Mouse (Mus musculus): ENCODE results near the gene Dnm3. TPM values are rescaled to one million over a fixed set of nuclear protein-coding genes. Genes with fewer than 3 reads are reported as not detected.
A peak's percentile ranks its signal among the peaks of the same experiment; 100 is the strongest.

The Dnm3 gene
- total and polyA plus RNA-seq, 3 experiments: 1.5 to 7.8 (median 5.9) TPM

GRCm38 (mm10) chr1:162109437-162109813, 368.4 kb downstream of the Dnm3 start:
- no peak overlapping the region for H3K27ac ChIP-seq
- 55% methylated on average over 7 of the region's 7 CpGs for WGBS
- intact Hi-C loops (cut with DNase I): no loop called here
- TF ChIP-seq EP300 (IDR thresholded peaks at IDR 0.05; ENCODE audit: insufficient read depth, low read depth, low read length): no peak
- H3K4me1 ChIP-seq (ENCODE audit: control insufficient read depth, insufficient read depth, low read length): peaks cover 2% of the 10 kb centered on the region
- no peaks in the 10 kb centered on the region for H3K27me3 ChIP-seq (ENCODE audit: control insufficient read depth, insufficient read depth, low read length)
- no peak overlapping the region for H3K4me3 ChIP-seq
- no peaks in the 10 kb centered on the region for H3K79me2 ChIP-seq (replicated peaks; ENCODE audit: control insufficient read depth, insufficient read depth, low read length)
- peak in 1 of 2 experiments; percentile 29 for DNase-seq
- H3K9ac ChIP-seq (ENCODE audit: low read depth, low read length): no peak overlapping the region
- no peaks in the 10 kb centered on the region for H3K36me3 ChIP-seq (ENCODE audit: control insufficient read depth, insufficient read depth, low read length)

DNA sequence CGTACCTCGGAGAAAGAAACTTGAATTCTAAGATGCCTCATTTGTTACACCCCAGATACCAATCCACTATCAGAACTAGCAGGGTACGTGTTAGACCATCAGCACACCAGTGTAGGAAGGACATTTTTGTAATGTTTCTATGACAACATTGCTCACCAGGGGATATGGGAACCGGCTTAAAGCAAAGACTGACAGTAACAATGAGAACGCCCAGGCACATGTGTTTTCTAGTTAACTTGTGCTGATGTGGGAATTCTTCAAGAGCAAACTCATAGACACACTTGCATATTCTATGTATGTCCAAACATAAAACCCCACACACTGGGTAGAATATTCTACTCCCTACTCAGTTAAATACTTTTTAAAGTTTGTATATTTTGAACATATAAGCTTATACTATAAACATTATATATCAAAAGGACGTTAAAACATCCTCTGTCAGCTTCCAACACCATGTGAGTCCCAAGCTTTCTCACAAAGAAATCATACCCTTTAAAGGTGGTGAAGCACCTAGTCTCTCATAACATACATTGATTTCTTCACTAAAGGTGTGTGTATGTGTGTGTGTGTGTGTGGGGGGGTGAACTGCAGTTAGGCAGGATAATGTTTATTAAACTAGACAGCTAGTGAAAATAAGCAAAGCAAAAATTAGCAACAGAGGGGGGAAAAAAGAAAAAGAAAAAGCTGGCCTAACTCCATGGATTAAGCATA, 369.0 kb downstream of the Dnm3 start:
- Histone ChIP-seq H3K79me2 (replicated peaks; ENCODE audit: control insufficient read depth, insufficient read depth, low read length) (no peaks in the 10 kb centered on the region), H3K27ac (no peak overlapping the region), H3K4me1 (ENCODE audit: control insufficient read depth, insufficient read depth, low read length) (peaks cover 2% of the 10 kb centered on the region), H3K4me3 (no peak overlapping the region), H3K36me3 (ENCODE audit: control insufficient read depth, insufficient read depth, low read length) (no peaks in the 10 kb centered on the region), H3K9ac (ENCODE audit: low read depth, low read length) (no peak overlapping the region), H3K27me3 (ENCODE audit: control insufficient read depth, insufficient read depth, low read length) (no peaks in the 10 kb centered on the region)
- 67% methylated on average over 6 of the region's 6 CpGs for WGBS
- intact Hi-C loops (cut with DNase I): no loop called here
- DNase-seq: no peak
- TF ChIP-seq POLR2A (IDR thresholded peaks at IDR 0.05; ENCODE audit: insufficient read depth, low read depth, low read length) (no peak), CTCF (IDR thresholded peaks at IDR 0.05) (no peak), EP300 (IDR thresholded peaks at IDR 0.05; ENCODE audit: insufficient read depth, low read depth, low read length) (no peak)

- no peak overlapping the region for H3K4me3 ChIP-seq
- WGBS: 72% methylated on average over 7 of the region's 7 CpGs
- H3K27ac ChIP-seq: no peak overlapping the region
- H3K79me2 ChIP-seq (replicated peaks; ENCODE audit: control insufficient read depth, insufficient read depth, low read length): no peaks in the 10 kb centered on the region
- no peaks in the 10 kb centered on the region for H3K27me3 ChIP-seq (ENCODE audit: control insufficient read depth, insufficient read depth, low read length)
- H3K36me3 ChIP-seq (ENCODE audit: control insufficient read depth, insufficient read depth, low read length): no peaks in the 10 kb centered on the region
- TF ChIP-seq POLR2A (IDR thresholded peaks at IDR 0.05; ENCODE audit: insufficient read depth, low read depth, low read length): no peak
- TF ChIP-seq CTCF (IDR thresholded peaks at IDR 0.05): no peak
- no peak for TF ChIP-seq EP300 (IDR thresholded peaks at IDR 0.05; ENCODE audit: insufficient read depth, low read depth, low read length)
- peaks cover 2% of the 10 kb centered on the region for H3K4me1 ChIP-seq (ENCODE audit: control insufficient read depth, insufficient read depth, low read length)
- intact Hi-C loops (cut with DNase I): no loop called here
- no peak overlapping the region for H3K9ac ChIP-seq (ENCODE audit: low read depth, low read length)
- no peak for DNase-seq
Observed at GRCm38 (mm10) chr1:162108181-162108671, 369.6 kb downstream of the Dnm3 start.

DNA sequence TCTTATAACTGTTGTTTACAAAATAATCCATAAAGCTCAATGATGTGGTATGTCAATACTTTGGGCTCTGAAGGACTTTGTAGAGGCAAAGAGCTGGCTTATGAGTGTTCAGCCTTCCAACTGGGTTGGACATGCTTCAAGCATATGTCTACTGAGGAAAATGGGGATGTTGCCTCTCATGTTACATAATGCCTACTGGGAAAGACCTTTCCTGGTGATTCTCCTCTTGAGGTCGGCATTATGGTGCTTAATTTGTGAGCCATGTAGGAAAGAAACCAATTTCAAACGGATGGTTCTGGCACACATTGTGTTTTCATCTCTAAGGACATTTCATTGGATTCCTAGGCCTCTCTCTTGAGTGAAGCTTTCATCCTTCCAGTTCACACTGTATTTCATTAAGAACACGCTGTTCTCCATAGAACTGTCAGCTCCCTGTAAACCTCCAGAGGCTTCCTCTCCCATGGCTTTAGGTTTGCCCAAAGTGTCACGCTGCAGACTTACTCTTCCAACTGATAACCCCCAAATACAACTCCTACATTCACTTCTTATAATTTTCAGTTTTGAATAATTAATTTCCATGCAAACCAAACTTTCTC, 370.7 kb downstream of the Dnm3 start:
- Histone ChIP-seq H3K9ac (ENCODE audit: low read depth, low read length) (no peak overlapping the region), H3K27me3 (ENCODE audit: control insufficient read depth, insufficient read depth, low read length) (no peaks in the 10 kb centered on the region), H3K79me2 (replicated peaks; ENCODE audit: control insufficient read depth, insufficient read depth, low read length) (no peaks in the 10 kb centered on the region), H3K4me3 (no peak overlapping the region), H3K27ac (no peak overlapping the region), H3K4me1 (ENCODE audit: control insufficient read depth, insufficient read depth, low read length) (peaks cover 2% of the 10 kb centered on the region), H3K36me3 (ENCODE audit: control insufficient read depth, insufficient read depth, low read length) (no peaks in the 10 kb centered on the region)
- no peak for DNase-seq
- 71% methylated on average over 4 of the region's 4 CpGs for WGBS
- no peak for TF ChIP-seq EP300 (IDR thresholded peaks at IDR 0.05; ENCODE audit: insufficient read depth, low read depth, low read length)
- TF ChIP-seq POLR2A (IDR thresholded peaks at IDR 0.05; ENCODE audit: insufficient read depth, low read depth, low read length): no peak
- TF ChIP-seq CTCF (IDR thresholded peaks at IDR 0.05): no peak
- intact Hi-C loops (cut with DNase I): no loop called here

- no peaks in the 10 kb centered on the region for H3K27me3 ChIP-seq (ENCODE audit: control insufficient read depth, insufficient read depth, low read length)
- H3K36me3 ChIP-seq (ENCODE audit: control insufficient read depth, insufficient read depth, low read length): no peaks in the 10 kb centered on the region
- intact Hi-C loops (cut with DNase I): no loop called here
- H3K9ac ChIP-seq (ENCODE audit: low read depth, low read length): no peak overlapping the region
- no peak for TF ChIP-seq CTCF (IDR thresholded peaks at IDR 0.05)
- TF ChIP-seq EP300 (IDR thresholded peaks at IDR 0.05; ENCODE audit: insufficient read depth, low read depth, low read length): no peak
- TF ChIP-seq POLR2A (IDR thresholded peaks at IDR 0.05; ENCODE audit: insufficient read depth, low read depth, low read length): no peak
- 75% methylated on average over 10 of the region's 10 CpGs for WGBS
- no peak overlapping the region for H3K4me3 ChIP-seq
- H3K4me1 ChIP-seq (ENCODE audit: control insufficient read depth, insufficient read depth, low read length): no peaks in the 10 kb centered on the region
- H3K27ac ChIP-seq: peak overlapping the region; percentile 21
- no peaks in the 10 kb centered on the region for H3K79me2 ChIP-seq (replicated peaks; ENCODE audit: control insufficient read depth, insufficient read depth, low read length)
- DNase-seq: no peak
Observed at GRCm38 (mm10) chr1:162100961-162101830, 376.6 kb downstream of the Dnm3 start.

Measured in heart, adult 2 months (tissue).